Mouse (Mus musculus): ENCODE results near the gene Rai2. TPM values are rescaled to one million over a fixed set of nuclear protein-coding genes. Genes with fewer than 3 reads are reported as not detected.
A peak's percentile ranks its signal among the peaks of the same experiment; 100 is the strongest.

Rai2 gene
- polyA plus RNA-seq (2014; fragmentation: Nextera tagmentation; extraction: Ambion mirVana): 14.7 and 18.5 TPM in 2 replicates

DNA sequence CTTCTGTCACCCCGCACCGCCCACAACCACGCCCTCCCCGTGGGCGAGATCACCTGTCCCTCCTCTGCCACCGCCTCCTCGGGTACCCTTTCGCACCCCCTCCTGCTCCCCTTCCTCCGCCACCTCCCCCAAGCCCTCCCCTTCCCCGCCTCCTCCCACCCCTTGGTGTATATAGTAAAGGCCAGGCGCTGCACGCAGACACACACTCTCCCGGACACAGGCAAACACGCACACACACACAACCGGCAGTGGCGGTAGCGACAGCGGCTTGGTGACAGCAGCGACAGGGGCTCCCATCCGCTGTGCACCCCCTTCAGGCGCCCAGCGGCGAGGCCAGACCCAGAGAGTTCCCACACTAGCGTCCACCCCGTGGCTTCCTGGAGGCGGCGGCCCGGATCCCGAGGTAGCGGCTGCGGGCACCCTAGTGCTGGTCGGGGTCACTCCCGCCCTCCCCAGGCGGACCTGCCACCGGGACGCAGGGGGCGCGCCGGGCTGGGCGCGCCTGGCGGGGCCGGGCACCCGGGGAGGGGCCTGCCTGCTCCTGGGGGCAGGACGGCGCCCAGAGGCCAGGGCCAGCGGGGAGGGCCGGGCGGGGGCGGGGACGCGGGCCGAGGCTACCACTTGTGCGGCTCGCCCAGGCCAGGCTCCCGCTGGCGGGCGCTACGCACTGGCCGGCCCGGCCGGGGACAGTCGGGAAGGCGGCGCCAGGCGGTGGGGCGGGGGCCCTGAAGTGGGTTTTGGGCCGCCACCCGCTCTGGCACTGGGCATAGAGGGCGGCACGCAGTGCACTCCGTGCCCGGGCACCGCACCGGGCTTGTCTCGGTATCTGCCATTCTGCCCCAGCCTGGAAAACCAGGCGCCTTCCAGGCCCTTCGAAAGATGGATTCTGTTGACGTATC lies at the start of gene Rai2:
Gene Rai2 (plus strand): TSS at position 205 of the 899 bp plus-strand sequence.
- DNase-seq (ENCODE audit: low spot score) (peak; percentile 54), ATAC-seq (peak; percentile 78)
- Histone ChIP-seq H3K4me2 (ENCODE audit: low read length) (peak within 1 kb of the TSS; percentile 68), H3K36me3 (ENCODE audit: control insufficient read depth, insufficient read depth, low read length) (no peaks in the 10 kb centered on the region), H3K27me3 (replicated peaks; ENCODE audit: control insufficient read depth, insufficient read depth, low read length) (no peaks in the 10 kb centered on the region), H3K9ac (ENCODE audit: low read length) (peak within 1 kb of the TSS; percentile 75), H3K27ac (ENCODE audit: low read depth, low read length) (peak within 1 kb of the TSS; percentile 72), H3K4me3 (ENCODE audit: low read depth, low read length) (peak within 1 kb of the TSS; percentile 54), H3K9me3 (replicated peaks; ENCODE audit: control insufficient read depth, low read length) (no peaks in the 10 kb centered on the region), H3K4me1 (ENCODE audit: control insufficient read depth, insufficient read depth, low read length) (no peaks in the 10 kb centered on the region)
- WGBS: 29% methylated on average over 70 of the region's 79 CpGs

DNA sequence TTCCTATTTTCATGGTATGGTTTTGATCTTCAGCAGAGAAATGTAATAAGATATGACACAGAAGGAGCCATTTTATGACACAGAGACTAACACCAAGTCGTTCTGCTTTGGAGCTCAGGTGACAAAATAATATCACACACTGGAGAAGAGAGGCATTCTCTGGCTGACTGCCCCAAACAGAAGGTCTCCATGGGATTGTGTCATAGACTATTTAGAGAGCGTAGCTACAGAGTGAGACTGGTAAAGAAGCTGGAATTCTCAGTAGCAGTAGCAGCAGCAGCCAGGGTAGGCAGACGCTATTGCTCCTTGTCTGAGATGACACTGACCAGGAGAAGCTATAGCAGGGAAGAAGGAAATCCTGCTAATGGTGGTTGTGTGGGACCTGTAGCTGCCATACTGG lies 27.5 kb upstream of the Rai2 start:
- Histone ChIP-seq H3K9ac (ENCODE audit: low read length) (no peak overlapping the region), H3K27ac (ENCODE audit: low read depth, low read length) (no peak overlapping the region), H3K9me3 (replicated peaks; ENCODE audit: control insufficient read depth, low read length) (no peaks in the 10 kb centered on the region), H3K4me3 (ENCODE audit: low read depth, low read length) (no peak overlapping the region), H3K36me3 (ENCODE audit: control insufficient read depth, insufficient read depth, low read length) (no peaks in the 10 kb centered on the region), H3K4me2 (ENCODE audit: low read length) (no peak overlapping the region), H3K4me1 (ENCODE audit: control insufficient read depth, insufficient read depth, low read length) (no peaks in the 10 kb centered on the region), H3K27me3 (replicated peaks; ENCODE audit: control insufficient read depth, insufficient read depth, low read length) (no peaks in the 10 kb centered on the region)
- no peak for DNase-seq (ENCODE audit: low spot score)
- ATAC-seq: no peak
- WGBS: 74% methylated on average over 3 of the region's 3 CpGs

DNA sequence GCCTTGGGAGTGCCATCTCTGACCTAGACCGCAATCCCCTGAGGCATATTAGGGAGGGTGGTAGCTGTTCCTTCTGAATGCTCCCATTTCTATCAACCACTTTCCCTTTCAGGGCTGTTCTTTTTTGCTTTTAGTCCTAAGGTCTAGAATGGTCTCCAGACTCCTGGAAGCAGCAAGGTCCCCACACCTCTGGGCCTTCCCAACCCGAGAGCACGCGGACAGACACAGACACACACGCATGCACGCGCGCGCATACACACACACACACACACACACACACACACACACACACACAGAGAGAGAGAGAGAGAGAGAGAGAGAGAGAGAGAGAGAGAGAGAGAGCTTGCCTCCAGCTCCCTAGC lies 385 bp upstream of the Rai2 start:
- Histone ChIP-seq H3K36me3 (ENCODE audit: control insufficient read depth, insufficient read depth, low read length) (no peaks in the 10 kb centered on the region), H3K4me1 (ENCODE audit: control insufficient read depth, insufficient read depth, low read length) (no peaks in the 10 kb centered on the region), H3K9me3 (replicated peaks; ENCODE audit: control insufficient read depth, low read length) (no peaks in the 10 kb centered on the region), H3K27ac (ENCODE audit: low read depth, low read length) (no peak overlapping the region), H3K9ac (ENCODE audit: low read length) (peak overlapping the region; percentile 75; the same call in 1 of the 2 replicates), H3K4me2 (ENCODE audit: low read length) (peak overlapping the region; percentile 68), H3K27me3 (replicated peaks; ENCODE audit: control insufficient read depth, insufficient read depth, low read length) (no peaks in the 10 kb centered on the region), H3K4me3 (ENCODE audit: low read depth, low read length) (peak overlapping the region; percentile 54)
- DNase-seq (ENCODE audit: low spot score): no peak
- WGBS: 43% methylated on average over 9 of the region's 9 CpGs
- ATAC-seq: peak; percentile 21; the same call in 1 of the 2 replicates

DNA sequence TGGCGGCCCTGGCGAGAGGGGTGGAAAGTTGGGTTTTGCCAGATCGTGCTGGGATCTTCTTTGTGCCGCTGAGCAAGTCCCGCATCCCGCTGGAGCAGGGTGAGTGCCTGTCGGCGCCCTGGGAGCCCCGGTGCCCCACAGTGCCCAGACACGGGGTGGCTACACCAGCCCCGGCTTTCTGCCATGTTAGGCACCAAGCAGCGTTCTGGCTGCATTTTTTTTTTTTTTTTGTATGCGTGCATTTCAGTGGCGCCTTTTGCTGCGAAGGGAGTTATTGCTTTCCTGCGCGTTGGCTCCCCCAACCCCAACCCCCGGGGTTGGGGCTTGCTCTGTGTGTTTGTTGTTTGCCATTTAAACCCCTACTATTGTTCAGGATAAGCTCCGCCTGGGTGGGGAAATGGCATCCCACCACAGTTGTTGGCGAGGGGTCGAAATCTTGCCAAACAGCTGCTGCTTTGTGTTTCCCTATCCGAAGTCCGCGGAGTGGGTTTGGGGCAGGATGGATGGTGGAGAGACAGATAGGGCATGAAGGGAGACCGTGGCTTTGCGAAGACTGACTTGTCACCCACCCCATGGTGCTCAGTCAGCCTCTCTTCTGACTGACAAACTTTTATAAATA lies 1.0 kb downstream of the Rai2 start:
- WGBS: 29% methylated on average over 26 of the region's 26 CpGs
- ATAC-seq: peak; percentile 22
- Histone ChIP-seq H3K36me3 (ENCODE audit: control insufficient read depth, insufficient read depth, low read length) (no peaks in the 10 kb centered on the region), H3K9me3 (replicated peaks; ENCODE audit: control insufficient read depth, low read length) (no peaks in the 10 kb centered on the region), H3K4me1 (ENCODE audit: control insufficient read depth, insufficient read depth, low read length) (no peaks in the 10 kb centered on the region), H3K4me3 (ENCODE audit: low read depth, low read length) (peak overlapping the region; percentile 54), H3K4me2 (ENCODE audit: low read length) (peak overlapping the region; percentile 68), H3K27me3 (replicated peaks; ENCODE audit: control insufficient read depth, insufficient read depth, low read length) (0 out of 2 replicates have a peak, but pooled peaks cover under 1% of the 10 kb centered on the region), H3K9ac (ENCODE audit: low read length) (peak overlapping the region; percentile 75), H3K27ac (ENCODE audit: low read depth, low read length) (peak overlapping the region; percentile 72)
- DNase-seq (ENCODE audit: low spot score): peak; percentile 32

DNA sequence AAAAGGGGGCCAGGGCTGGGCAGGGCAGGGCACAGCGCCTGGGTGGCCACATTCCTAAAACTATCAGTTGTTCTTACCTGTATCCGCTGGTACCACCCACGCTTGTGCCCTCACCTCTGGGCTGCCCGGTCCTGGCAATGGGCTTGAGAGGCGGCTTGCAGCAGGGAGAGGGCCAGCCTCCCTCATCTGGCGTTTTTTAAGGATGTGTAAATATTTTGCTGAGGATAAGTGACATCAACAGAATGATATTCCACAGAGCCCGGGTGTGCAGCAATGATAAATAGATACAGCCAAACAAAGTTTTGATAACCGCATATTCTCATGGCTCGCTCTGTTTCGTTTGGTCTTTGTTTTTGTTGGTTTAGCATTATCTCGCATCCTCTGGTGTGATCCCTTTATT lies 1.7 kb downstream of the Rai2 start:
- WGBS: 39% methylated on average over 11 of the region's 11 CpGs
- H3K9me3 ChIP-seq (replicated peaks; ENCODE audit: control insufficient read depth, low read length): no peaks in the 10 kb centered on the region
- 0 out of 2 replicates have a peak overlapping the region, but pooled peaks have one; percentile 9 for H3K27ac ChIP-seq (ENCODE audit: low read depth, low read length)
- no peaks in the 10 kb centered on the region for H3K36me3 ChIP-seq (ENCODE audit: control insufficient read depth, insufficient read depth, low read length)
- DNase-seq (ENCODE audit: low spot score): no peak
- 0 out of 2 replicates have a peak, but pooled peaks cover 3% of the 10 kb centered on the region for H3K27me3 ChIP-seq (replicated peaks; ENCODE audit: control insufficient read depth, insufficient read depth, low read length)
- ATAC-seq: no peak
- H3K4me2 ChIP-seq (ENCODE audit: low read length): peak overlapping the region; percentile 68
- H3K4me1 ChIP-seq (ENCODE audit: control insufficient read depth, insufficient read depth, low read length): no peaks in the 10 kb centered on the region
- peak overlapping the region; percentile 75 for H3K9ac ChIP-seq (ENCODE audit: low read length)
- H3K4me3 ChIP-seq (ENCODE audit: low read depth, low read length): peak overlapping the region; percentile 54

DNA sequence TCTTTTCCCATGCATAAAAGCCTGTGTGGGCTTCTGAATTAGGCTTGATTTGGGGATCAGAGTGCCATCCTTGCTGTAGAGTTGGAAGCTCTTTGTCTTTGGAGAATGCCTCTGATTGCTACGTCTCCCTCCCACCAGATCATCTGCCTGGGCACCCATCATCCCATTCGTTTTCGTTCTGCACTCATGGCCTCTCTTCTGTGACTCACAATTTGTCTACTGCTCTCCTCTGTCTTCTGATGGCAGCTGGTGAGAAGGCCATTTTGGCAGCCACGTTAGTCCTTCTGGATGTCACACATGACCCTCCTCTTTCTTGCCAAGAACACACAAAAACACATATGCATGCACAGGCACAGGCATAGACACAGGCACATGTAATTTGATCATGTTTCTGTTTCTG lies 4.2 kb downstream of the Rai2 start:
- 51% methylated on average over 4 of the region's 4 CpGs for WGBS
- no peak for ATAC-seq

GRCm38 (mm10) chrX:161723391-161723808 lies 6.5 kb downstream of the Rai2 start:
- H3K36me3 ChIP-seq (ENCODE audit: control insufficient read depth, insufficient read depth, low read length): no peaks in the 10 kb centered on the region
- no peak overlapping the region for H3K4me3 ChIP-seq (ENCODE audit: low read depth, low read length)
- DNase-seq (ENCODE audit: low spot score) (peak; percentile 55), ATAC-seq (peak; percentile 35; the same call in 1 of the 2 replicates)
- peak overlapping the region; percentile 61 for H3K27ac ChIP-seq (ENCODE audit: low read depth, low read length)
- H3K27me3 ChIP-seq (replicated peaks; ENCODE audit: control insufficient read depth, insufficient read depth, low read length): 0 out of 2 replicates have a peak, but pooled peaks cover 3% of the 10 kb centered on the region
- H3K4me1 ChIP-seq (ENCODE audit: control insufficient read depth, insufficient read depth, low read length): no peaks in the 10 kb centered on the region
- no peak overlapping the region for H3K9ac ChIP-seq (ENCODE audit: low read length)
- peak overlapping the region; percentile 21; the same call in 1 of the 2 replicates for H3K4me2 ChIP-seq (ENCODE audit: low read length)
- 31% methylated on average over 9 of the region's 9 CpGs for WGBS
- H3K9me3 ChIP-seq (replicated peaks; ENCODE audit: control insufficient read depth, low read length): no peaks in the 10 kb centered on the region

More for the DNA sequence above, 4.2 kb downstream of the Rai2 start:
- Histone ChIP-seq H3K27me3 (replicated peaks; ENCODE audit: control insufficient read depth, insufficient read depth, low read length) (0 out of 2 replicates have a peak, but pooled peaks cover 3% of the 10 kb centered on the region), H3K4me3 (ENCODE audit: low read depth, low read length) (no peak overlapping the region), H3K4me2 (ENCODE audit: low read length) (no peak overlapping the region), H3K4me1 (ENCODE audit: control insufficient read depth, insufficient read depth, low read length) (no peaks in the 10 kb centered on the region), H3K27ac (ENCODE audit: low read depth, low read length) (0 out of 2 replicates have a peak overlapping the region, but pooled peaks have one; percentile 9), H3K36me3 (ENCODE audit: control insufficient read depth, insufficient read depth, low read length) (no peaks in the 10 kb centered on the region), H3K9ac (ENCODE audit: low read length) (no peak overlapping the region), H3K9me3 (replicated peaks; ENCODE audit: control insufficient read depth, low read length) (no peaks in the 10 kb centered on the region)
- DNase-seq (ENCODE audit: low spot score): peak; percentile 21

- 84% methylated on average over 1 of the region's 1 CpGs for WGBS
Observed at GRCm38 (mm10) chrX:161726257-161726656, 9.4 kb downstream of the Rai2 start.

More at GRCm38 (mm10) chrX:161726257-161726656, 9.4 kb downstream of the Rai2 start:
- Histone ChIP-seq H3K27me3 (replicated peaks; ENCODE audit: control insufficient read depth, insufficient read depth, low read length) (peaks cover 3% of the 10 kb centered on the region; the same call in 1 of the 2 replicates), H3K4me3 (ENCODE audit: low read depth, low read length) (no peak overlapping the region), H3K9ac (ENCODE audit: low read length) (no peak overlapping the region), H3K9me3 (replicated peaks; ENCODE audit: control insufficient read depth, low read length) (no peaks in the 10 kb centered on the region), H3K36me3 (ENCODE audit: control insufficient read depth, insufficient read depth, low read length) (no peaks in the 10 kb centered on the region), H3K27ac (ENCODE audit: low read depth, low read length) (no peak overlapping the region), H3K4me1 (ENCODE audit: control insufficient read depth, insufficient read depth, low read length) (no peaks in the 10 kb centered on the region), H3K4me2 (ENCODE audit: low read length) (no peak overlapping the region)
- ATAC-seq (no peak), DNase-seq (ENCODE audit: low spot score) (no peak)
